Mouse (Mus musculus): ENCODE results near the gene Micall1. TPM values are rescaled to one million over a fixed set of nuclear protein-coding genes. Genes with fewer than 3 reads are reported as not detected.
A peak's percentile ranks its signal among the peaks of the same experiment; 100 is the strongest.

Gene Micall1
- polyA plus RNA-seq, 1 experiment from 2014 or later: 7.2 TPM

- no peak overlapping the region for H3K27ac ChIP-seq (ENCODE audit: low read depth, low read length)
- ATAC-seq (ENCODE audit: low FRiP score, low TSS enrichment): no peak
- H3K36me3 ChIP-seq (ENCODE audit: control insufficient read depth, insufficient read depth, low read length): peaks cover 42% of the 10 kb centered on the region
- no peak overlapping the region for H3K9ac ChIP-seq (ENCODE audit: low read depth, low read length)
- peaks cover 10% of the 10 kb centered on the region for H3K4me1 ChIP-seq (ENCODE audit: control insufficient read depth, insufficient read depth, low read length)
- H3K9me3 ChIP-seq (ENCODE audit: control insufficient read depth, low read length): no peaks in the 10 kb centered on the region
- WGBS: 84% methylated on average over 12 of the region's 12 CpGs
- H3K4me2 ChIP-seq (replicated peaks; ENCODE audit: low read depth, low read length): no peak overlapping the region
- no peak overlapping the region for H3K4me3 ChIP-seq (ENCODE audit: low read length)
- H3K27me3 ChIP-seq (ENCODE audit: control insufficient read depth, insufficient read depth, low read length): no peaks in the 10 kb centered on the region
These were observed 34.6 kb downstream of the Micall1 start for GRCm38 (mm10) chr15:79143316-79143715.

GRCm38 (mm10) chr15:79144021-79144420, 35.3 kb downstream of the Micall1 start:
- Histone ChIP-seq H3K4me1 (ENCODE audit: control insufficient read depth, insufficient read depth, low read length) (peaks cover 10% of the 10 kb centered on the region), H3K27me3 (ENCODE audit: control insufficient read depth, insufficient read depth, low read length) (no peaks in the 10 kb centered on the region), H3K4me3 (ENCODE audit: low read length) (no peak overlapping the region), H3K36me3 (ENCODE audit: control insufficient read depth, insufficient read depth, low read length) (peaks cover 47% of the 10 kb centered on the region), H3K27ac (ENCODE audit: low read depth, low read length) (no peak overlapping the region), H3K4me2 (replicated peaks; ENCODE audit: low read depth, low read length) (no peak overlapping the region), H3K9ac (ENCODE audit: low read depth, low read length) (no peak overlapping the region), H3K9me3 (ENCODE audit: control insufficient read depth, low read length) (no peaks in the 10 kb centered on the region)
- no peak for ATAC-seq (ENCODE audit: low FRiP score, low TSS enrichment)
- WGBS: 67% methylated on average over 8 of the region's 8 CpGs

- H3K36me3 ChIP-seq (ENCODE audit: control insufficient read depth, insufficient read depth, low read length): peaks cover 57% of the 10 kb centered on the region
- H3K9ac ChIP-seq (ENCODE audit: low read depth, low read length): no peak overlapping the region
- peaks cover 10% of the 10 kb centered on the region for H3K4me1 ChIP-seq (ENCODE audit: control insufficient read depth, insufficient read depth, low read length)
- no peak for ATAC-seq (ENCODE audit: low FRiP score, low TSS enrichment)
- 95% methylated on average over 7 of the region's 7 CpGs for WGBS
- no peak overlapping the region for H3K4me2 ChIP-seq (replicated peaks; ENCODE audit: low read depth, low read length)
- H3K27ac ChIP-seq (ENCODE audit: low read depth, low read length): no peak overlapping the region
- no peaks in the 10 kb centered on the region for H3K9me3 ChIP-seq (ENCODE audit: control insufficient read depth, low read length)
- H3K4me3 ChIP-seq (ENCODE audit: low read length): no peak overlapping the region
- no peaks in the 10 kb centered on the region for H3K27me3 ChIP-seq (ENCODE audit: control insufficient read depth, insufficient read depth, low read length)
These were observed 36.8 kb downstream of the Micall1 start for GRCm38 (mm10) chr15:79145522-79145921.

- 49% methylated on average over 7 of the region's 7 CpGs for WGBS
- ATAC-seq (ENCODE audit: low FRiP score, low TSS enrichment): peak; percentile 81
- Histone ChIP-seq H3K27me3 (ENCODE audit: control insufficient read depth, insufficient read depth, low read length) (no peaks in the 10 kb centered on the region), H3K27ac (ENCODE audit: low read depth, low read length) (no peak overlapping the region), H3K9ac (ENCODE audit: low read depth, low read length) (no peak overlapping the region), H3K9me3 (ENCODE audit: control insufficient read depth, low read length) (no peaks in the 10 kb centered on the region), H3K4me3 (ENCODE audit: low read length) (no peak overlapping the region), H3K4me1 (ENCODE audit: control insufficient read depth, insufficient read depth, low read length) (no peaks in the 10 kb centered on the region), H3K4me2 (replicated peaks; ENCODE audit: low read depth, low read length) (no peak overlapping the region), H3K36me3 (ENCODE audit: control insufficient read depth, insufficient read depth, low read length) (peaks cover 76% of the 10 kb centered on the region)
These were observed 39.8 kb downstream of the Micall1 start for GRCm38 (mm10) chr15:79148533-79148932.

- no peak overlapping the region for H3K9ac ChIP-seq (ENCODE audit: low read depth, low read length)
- ATAC-seq (ENCODE audit: low FRiP score, low TSS enrichment): no peak
- no peak overlapping the region for H3K4me3 ChIP-seq (ENCODE audit: low read length)
- H3K4me1 ChIP-seq (ENCODE audit: control insufficient read depth, insufficient read depth, low read length): no peaks in the 10 kb centered on the region
- WGBS: 83% methylated on average over 8 of the region's 8 CpGs
- peaks cover 48% of the 10 kb centered on the region for H3K36me3 ChIP-seq (ENCODE audit: control insufficient read depth, insufficient read depth, low read length)
- no peaks in the 10 kb centered on the region for H3K9me3 ChIP-seq (ENCODE audit: control insufficient read depth, low read length)
- no peak overlapping the region for H3K4me2 ChIP-seq (replicated peaks; ENCODE audit: low read depth, low read length)
- no peaks in the 10 kb centered on the region for H3K27me3 ChIP-seq (ENCODE audit: control insufficient read depth, insufficient read depth, low read length)
- H3K27ac ChIP-seq (ENCODE audit: low read depth, low read length): no peak overlapping the region
These were observed 43.2 kb downstream of the Micall1 start for GRCm38 (mm10) chr15:79151881-79152280.

GRCm38 (mm10) chr15:79152709-79153108, 44.0 kb downstream of the Micall1 start:
- no peak overlapping the region for H3K4me2 ChIP-seq (replicated peaks; ENCODE audit: low read depth, low read length)
- WGBS: 54% methylated on average over 6 of the region's 6 CpGs
- no peak overlapping the region for H3K9ac ChIP-seq (ENCODE audit: low read depth, low read length)
- no peak overlapping the region for H3K27ac ChIP-seq (ENCODE audit: low read depth, low read length)
- H3K36me3 ChIP-seq (ENCODE audit: control insufficient read depth, insufficient read depth, low read length): peaks cover 40% of the 10 kb centered on the region
- H3K9me3 ChIP-seq (ENCODE audit: control insufficient read depth, low read length): no peaks in the 10 kb centered on the region
- H3K27me3 ChIP-seq (ENCODE audit: control insufficient read depth, insufficient read depth, low read length): no peaks in the 10 kb centered on the region
- no peak overlapping the region for H3K4me3 ChIP-seq (ENCODE audit: low read length)
- ATAC-seq (ENCODE audit: low FRiP score, low TSS enrichment): no peak
- no peaks in the 10 kb centered on the region for H3K4me1 ChIP-seq (ENCODE audit: control insufficient read depth, insufficient read depth, low read length)

- Histone ChIP-seq H3K9me3 (ENCODE audit: control insufficient read depth, low read length) (no peaks in the 10 kb centered on the region), H3K36me3 (ENCODE audit: control insufficient read depth, insufficient read depth, low read length) (peaks cover 19% of the 10 kb centered on the region), H3K27ac (ENCODE audit: low read depth, low read length) (no peak overlapping the region), H3K9ac (ENCODE audit: low read depth, low read length) (no peak overlapping the region), H3K4me2 (replicated peaks; ENCODE audit: low read depth, low read length) (no peak overlapping the region), H3K27me3 (ENCODE audit: control insufficient read depth, insufficient read depth, low read length) (peaks cover 4% of the 10 kb centered on the region; the same call in 1 of the 2 replicates), H3K4me3 (ENCODE audit: low read length) (no peak overlapping the region), H3K4me1 (ENCODE audit: control insufficient read depth, insufficient read depth, low read length) (no peaks in the 10 kb centered on the region)
- no peak for ATAC-seq (ENCODE audit: low FRiP score, low TSS enrichment)
- 24% methylated on average over 3 of the region's 3 CpGs for WGBS
These were observed 46.9 kb downstream of the Micall1 start for GRCm38 (mm10) chr15:79155572-79155971.

GRCm38 (mm10) chr15:79162301-79162700, 53.6 kb downstream of the Micall1 start:
- 78% methylated on average over 7 of the region's 7 CpGs for WGBS
- Histone ChIP-seq H3K27ac (ENCODE audit: low read depth, low read length) (no peak overlapping the region), H3K36me3 (ENCODE audit: control insufficient read depth, insufficient read depth, low read length) (no peaks in the 10 kb centered on the region), H3K4me2 (replicated peaks; ENCODE audit: low read depth, low read length) (no peak overlapping the region), H3K4me1 (ENCODE audit: control insufficient read depth, insufficient read depth, low read length) (0 out of 2 replicates have a peak, but pooled peaks cover 2% of the 10 kb centered on the region), H3K9me3 (ENCODE audit: control insufficient read depth, low read length) (no peaks in the 10 kb centered on the region), H3K27me3 (ENCODE audit: control insufficient read depth, insufficient read depth, low read length) (peaks cover 51% of the 10 kb centered on the region), H3K4me3 (ENCODE audit: low read length) (no peak overlapping the region), H3K9ac (ENCODE audit: low read depth, low read length) (no peak overlapping the region)
- ATAC-seq (ENCODE audit: low FRiP score, low TSS enrichment): no peak

GRCm38 (mm10) chr15:79162822-79163221, 54.1 kb downstream of the Micall1 start:
- Histone ChIP-seq H3K27ac (ENCODE audit: low read depth, low read length) (no peak overlapping the region), H3K4me2 (replicated peaks; ENCODE audit: low read depth, low read length) (no peak overlapping the region), H3K9ac (ENCODE audit: low read depth, low read length) (no peak overlapping the region), H3K27me3 (ENCODE audit: control insufficient read depth, insufficient read depth, low read length) (peaks cover 51% of the 10 kb centered on the region), H3K4me1 (ENCODE audit: control insufficient read depth, insufficient read depth, low read length) (0 out of 2 replicates have a peak, but pooled peaks cover 2% of the 10 kb centered on the region), H3K9me3 (ENCODE audit: control insufficient read depth, low read length) (no peaks in the 10 kb centered on the region), H3K36me3 (ENCODE audit: control insufficient read depth, insufficient read depth, low read length) (no peaks in the 10 kb centered on the region), H3K4me3 (ENCODE audit: low read length) (no peak overlapping the region; the same call in 1 of the 2 replicates)
- ATAC-seq (ENCODE audit: low FRiP score, low TSS enrichment): no peak
- 48% methylated on average over 14 of the region's 14 CpGs for WGBS
